Mouse (Mus musculus) neural tube, embryonic 14.5 days (tissue): ENCODE measurements around the gene Plekha6. TPM values are rescaled to one million over a fixed set of nuclear protein-coding genes. Genes with fewer than 3 reads are reported as not detected.

Experiments used
- ATAC-seq: fragments of 200-750 bp; cut with Nextera tagmentation; 2 replicates; pipeline ENCODE4 v1.8.0; 2017; ENCODE audit warnings: low read depth, mild to moderate bottlenecking, moderate TSS enrichment, moderate library complexity
- H3K27ac ChIP-seq: fragments of 300-500 bp; sonication (generic); 2 replicates; pipeline ENCODE4 v1.5.1; 2014; ENCODE audit warnings: low read depth, mild to moderate bottlenecking, control low read depth, low read length, moderate library complexity, mixed read lengths
- H3K27me3 ChIP-seq: fragments of 300-500 bp; sonication (generic); 2 replicates; pipeline ENCODE4 v1.6.1; 2014; ENCODE audit warnings: low read length; ENCODE audit not compliant: control insufficient read depth, insufficient read depth
- H3K36me3 ChIP-seq: fragments of 300-500 bp; sonication (generic); 2 replicates; pipeline ENCODE4 v1.6.1; 2014; ENCODE audit warnings: low read length, mixed read lengths; ENCODE audit not compliant: control insufficient read depth, insufficient read depth
- H3K4me1 ChIP-seq: fragments of 300-500 bp; sonication (generic); 2 replicates; pipeline ENCODE4 v1.6.1; 2014; ENCODE audit warnings: low read length; ENCODE audit not compliant: control insufficient read depth, insufficient read depth
- H3K4me2 ChIP-seq: fragments of 300-500 bp; sonication (generic); 2 replicates; pipeline ENCODE4 v1.6.1; 2014; ENCODE audit warnings: mild to moderate bottlenecking, low read depth, low read length, control low read depth
- H3K4me3 ChIP-seq: fragments of 300-500 bp; sonication (generic); 2 replicates; pipeline ENCODE4 v1.5.1; 2014; ENCODE audit warnings: low read depth, low read length, control low read depth, mixed read lengths
- H3K9ac ChIP-seq: fragments of 300-500 bp; sonication (generic); replicated peaks from 2 replicates; pipeline ENCODE4 v1.6.1; 2014; ENCODE audit warnings: low read depth, mild to moderate bottlenecking, control low read depth, low read length, mixed read lengths
- H3K9me3 ChIP-seq: fragments of 300-500 bp; sonication (generic); 2 replicates; pipeline ENCODE4 v1.6.1; 2016; ENCODE audit warnings: low read length; ENCODE audit not compliant: control insufficient read depth
- WGBS: fragments of 180-500 bp; shearing (Covaris S2); extraction: QIAGEN DNeasy Blood & Tissue Kit; methylation state at CpG from one replicate; pipeline ENCODE4 v1.1.7; 2014; 5-methylcytosine and 5-hydroxymethylcytosine counted together
- polyA plus RNA-seq: library from polyadenylated mRNA; unstranded; fragments of >200 nt; fragmentation: Nextera tagmentation; extraction: Ambion mirVana; gene quantifications from 2 replicates; pipeline ENCODE4 v1.2.1, GENCODE M21; 2014

The Plekha6 gene
- polyA plus RNA-seq: 25.5 and 27.9 TPM in 2 replicates

DNA sequence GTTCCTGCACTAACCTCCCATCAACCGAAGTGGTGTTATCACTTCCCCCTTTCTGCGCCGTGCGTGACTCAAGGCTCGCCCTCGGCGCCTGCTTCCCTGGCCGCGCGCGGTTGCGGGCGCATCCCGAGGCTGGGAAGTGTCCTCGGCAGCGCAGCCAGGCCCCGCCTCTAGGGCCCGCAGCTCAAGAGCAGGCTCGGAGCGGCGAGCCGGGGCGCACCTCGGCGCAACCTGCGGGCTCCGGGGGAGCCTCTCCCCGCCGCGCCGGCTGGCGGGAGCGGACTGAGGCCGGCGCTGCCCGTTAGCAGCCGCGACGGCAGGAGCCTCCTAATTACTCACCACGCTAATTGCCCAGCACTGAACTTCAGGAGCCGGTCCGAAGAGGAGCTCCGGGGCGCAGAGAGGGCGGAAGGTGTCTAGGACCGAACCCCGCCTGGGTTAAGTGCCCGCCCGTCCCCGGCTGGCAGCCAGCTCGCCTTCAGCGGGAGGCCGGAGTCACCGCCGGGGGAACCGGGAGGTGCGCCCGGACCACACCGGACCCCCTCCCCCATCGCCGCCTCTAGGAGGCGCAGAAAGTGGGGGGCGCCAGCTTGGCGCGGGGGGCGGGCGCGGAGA lies at the start of gene Plekha6:
Plekha6 (plus strand) TSS at position 391 of the 612 bp plus-strand sequence.
- ATAC-seq: peak; percentile 49; the same call in 1 of the 2 replicates
- Histone ChIP-seq H3K27me3 (peaks cover 24% of the 10 kb centered on the region), H3K27ac (no peak within 1 kb of the TSS), H3K4me2 (peak within 1 kb of the TSS; percentile 98), H3K4me3 (peak within 1 kb of the TSS; percentile 48), H3K9me3 (no peaks in the 10 kb centered on the region), H3K4me1 (peaks cover 11% of the 10 kb centered on the region; the same call in 1 of the 2 replicates), H3K9ac (peak within 1 kb of the TSS; percentile 50), H3K36me3 (no peaks in the 10 kb centered on the region)
- WGBS: 0% methylated on average over 57 of the region's 68 CpGs

DNA sequence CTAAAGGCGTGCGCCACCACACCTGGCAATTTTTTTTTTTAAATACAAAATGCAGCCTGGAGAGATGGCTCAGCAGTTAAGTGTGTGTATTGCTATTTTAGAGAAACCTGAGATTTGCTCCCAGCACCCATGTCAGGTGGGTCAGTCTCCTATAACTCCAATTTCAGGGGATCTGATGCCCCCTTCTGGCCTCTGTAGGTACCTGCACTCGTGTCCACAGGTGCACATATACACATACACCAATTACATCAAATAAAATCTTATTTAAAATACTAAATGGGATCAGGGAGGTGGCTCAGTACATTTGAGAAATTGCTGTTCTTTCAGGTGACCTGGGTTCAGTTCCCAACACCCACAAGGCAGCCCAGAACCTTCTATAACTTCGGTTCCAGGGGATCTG lies 47.9 kb upstream of the Plekha6 start:
- WGBS: 96% methylated on average over 4 of the region's 4 CpGs
- ATAC-seq: no peak
- Histone ChIP-seq H3K4me2 (no peak overlapping the region), H3K4me3 (no peak overlapping the region), H3K27ac (no peak overlapping the region), H3K9me3 (no peaks in the 10 kb centered on the region), H3K9ac (no peak overlapping the region), H3K4me1 (no peaks in the 10 kb centered on the region), H3K27me3 (no peaks in the 10 kb centered on the region), H3K36me3 (no peaks in the 10 kb centered on the region)

DNA sequence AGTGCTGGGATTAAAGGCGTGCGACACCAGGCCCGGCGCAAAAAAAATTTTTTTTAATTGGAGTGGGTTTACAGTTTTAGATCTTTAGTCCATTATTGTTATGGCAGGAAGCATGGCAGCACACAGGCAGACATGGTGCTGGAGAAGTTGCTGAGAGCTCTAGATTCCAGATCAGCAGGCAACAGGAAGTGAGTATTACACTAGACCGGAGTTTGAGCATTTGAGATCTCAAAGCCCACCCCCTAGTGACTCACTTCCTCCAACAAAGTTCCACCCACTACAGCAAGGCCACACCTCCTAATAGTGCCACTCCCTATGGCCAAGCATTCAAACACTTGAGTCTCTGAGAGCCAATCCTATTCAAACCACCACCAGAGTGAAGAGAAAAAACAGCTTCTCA lies 45.9 kb upstream of the Plekha6 start:
- Histone ChIP-seq H3K4me2 (no peak overlapping the region), H3K27ac (no peak overlapping the region), H3K4me1 (no peaks in the 10 kb centered on the region), H3K36me3 (no peaks in the 10 kb centered on the region), H3K27me3 (no peaks in the 10 kb centered on the region), H3K4me3 (no peak overlapping the region), H3K9me3 (no peaks in the 10 kb centered on the region), H3K9ac (no peak overlapping the region)
- WGBS: 91% methylated on average over 5 of the region's 5 CpGs
- no peak for ATAC-seq

DNA sequence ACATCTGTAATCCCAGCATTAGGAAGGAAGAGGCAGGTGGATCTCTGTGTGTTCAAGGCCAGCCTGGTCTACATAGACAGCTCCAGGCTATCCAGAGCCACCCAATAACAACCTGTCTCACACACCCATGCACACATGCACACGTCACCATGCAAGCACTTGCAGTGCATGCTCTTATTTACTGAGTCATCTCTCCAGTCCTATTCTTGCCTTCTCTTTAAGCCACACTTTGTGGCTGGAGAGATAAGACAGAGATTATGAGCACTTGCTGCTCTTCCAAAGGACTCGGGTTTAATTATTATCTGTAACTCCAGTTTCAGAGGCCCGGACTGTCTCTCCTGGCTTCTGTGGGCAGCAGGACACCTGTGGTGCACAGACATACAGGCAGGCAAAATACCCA lies 45.2 kb upstream of the Plekha6 start:
- no peak overlapping the region for H3K4me3 ChIP-seq
- H3K27me3 ChIP-seq: no peaks in the 10 kb centered on the region
- no peak for ATAC-seq
- H3K27ac ChIP-seq: no peak overlapping the region
- H3K9ac ChIP-seq: no peak overlapping the region
- H3K4me2 ChIP-seq: no peak overlapping the region
- no peaks in the 10 kb centered on the region for H3K9me3 ChIP-seq
- no peaks in the 10 kb centered on the region for H3K36me3 ChIP-seq
- WGBS: 89% methylated on average over 3 of the region's 3 CpGs
- H3K4me1 ChIP-seq: no peaks in the 10 kb centered on the region

DNA sequence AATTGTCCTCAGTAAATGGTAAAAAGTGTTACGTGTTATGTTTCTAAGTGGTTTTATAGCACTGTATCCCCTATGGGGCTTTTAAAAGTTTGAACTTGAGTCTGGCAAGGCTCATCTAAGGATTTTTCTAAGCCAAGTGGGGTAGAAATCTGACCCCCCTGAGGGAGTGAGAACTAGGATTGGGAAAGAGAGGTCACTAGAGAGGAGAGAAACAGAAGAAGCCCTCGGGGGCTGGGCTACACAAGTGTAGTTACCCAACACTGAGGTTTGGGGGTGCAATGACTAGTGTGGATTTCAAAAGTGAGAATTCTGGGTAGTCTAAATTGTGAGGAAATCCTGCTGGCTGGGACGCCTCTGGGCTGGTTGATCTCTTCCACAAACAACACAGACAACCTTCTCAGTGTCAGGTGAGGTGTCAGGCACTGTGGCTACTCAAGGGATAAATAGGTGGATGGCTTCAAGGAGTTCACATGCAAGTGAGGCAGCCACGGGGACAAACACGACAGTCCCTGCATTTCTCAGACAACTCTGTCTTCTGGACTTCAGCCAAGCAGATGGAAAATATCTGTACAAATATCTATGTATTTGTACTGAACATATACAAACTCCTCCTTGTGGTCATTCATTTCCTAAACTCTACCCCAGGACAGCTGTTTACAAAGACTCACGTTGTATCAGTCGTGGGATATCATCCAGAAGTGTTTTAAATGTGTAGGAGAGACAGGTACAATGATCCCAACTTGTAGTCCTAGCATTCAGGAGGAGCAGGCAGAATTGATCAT lies 43.9 kb upstream of the Plekha6 start:
- H3K36me3 ChIP-seq: no peaks in the 10 kb centered on the region
- no peak for ATAC-seq
- no peak overlapping the region for H3K9ac ChIP-seq
- no peaks in the 10 kb centered on the region for H3K9me3 ChIP-seq
- WGBS: 71% methylated on average over 7 of the region's 7 CpGs
- no peak overlapping the region for H3K4me2 ChIP-seq
- no peaks in the 10 kb centered on the region for H3K27me3 ChIP-seq
- H3K27ac ChIP-seq: no peak overlapping the region
- H3K4me1 ChIP-seq: no peaks in the 10 kb centered on the region
- H3K4me3 ChIP-seq: no peak overlapping the region

DNA sequence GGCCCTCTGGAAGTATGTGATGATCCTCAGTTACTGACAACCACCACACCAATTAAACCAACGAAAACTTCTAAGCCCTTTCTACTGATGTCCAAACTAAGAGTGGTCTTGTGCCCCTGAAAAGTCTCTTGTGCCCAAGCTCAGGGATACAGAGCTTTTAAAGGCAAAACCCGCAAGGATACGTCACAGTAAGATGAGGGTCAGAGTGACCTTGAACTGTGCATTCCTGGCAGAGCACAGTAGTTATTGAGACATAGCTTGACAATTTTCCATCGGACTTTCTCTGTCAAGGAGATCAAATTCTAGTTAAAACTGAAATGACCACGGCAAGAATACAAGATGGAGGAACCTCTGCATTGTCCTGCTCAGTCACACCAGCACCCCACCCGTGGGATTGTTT lies 42.8 kb upstream of the Plekha6 start:
- Histone ChIP-seq H3K27me3 (no peaks in the 10 kb centered on the region), H3K9me3 (no peaks in the 10 kb centered on the region), H3K4me3 (no peak overlapping the region), H3K27ac (no peak overlapping the region), H3K4me2 (no peak overlapping the region), H3K4me1 (no peaks in the 10 kb centered on the region), H3K9ac (no peak overlapping the region), H3K36me3 (no peaks in the 10 kb centered on the region)
- WGBS: 71% methylated on average over 6 of the region's 6 CpGs
- ATAC-seq: no peak

DNA sequence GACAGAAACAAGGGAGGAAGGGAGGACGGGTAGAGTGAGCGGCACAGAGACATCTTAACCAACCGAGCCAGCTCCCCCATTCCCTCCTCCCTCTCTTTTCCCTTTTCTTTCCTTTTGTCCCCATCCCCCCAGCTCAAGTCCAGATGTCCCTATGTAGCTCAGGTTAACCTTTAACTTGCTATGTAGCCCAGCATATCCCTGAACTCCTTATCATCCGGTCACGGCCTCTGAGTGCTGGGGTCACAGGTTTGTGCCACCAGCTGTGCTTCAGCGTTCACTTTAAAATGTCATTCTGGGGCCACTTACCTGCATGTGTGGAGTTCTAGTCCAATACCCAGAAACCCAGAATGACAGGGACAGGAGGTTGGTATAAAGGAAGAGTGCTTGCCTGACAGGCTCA lies 39.9 kb upstream of the Plekha6 start:
- H3K27ac ChIP-seq: no peak overlapping the region
- no peaks in the 10 kb centered on the region for H3K36me3 ChIP-seq
- H3K4me3 ChIP-seq: no peak overlapping the region
- H3K27me3 ChIP-seq: no peaks in the 10 kb centered on the region
- WGBS: 77% methylated on average over 6 of the region's 6 CpGs
- H3K4me2 ChIP-seq: no peak overlapping the region
- no peaks in the 10 kb centered on the region for H3K4me1 ChIP-seq
- H3K9ac ChIP-seq: no peak overlapping the region
- H3K9me3 ChIP-seq: no peaks in the 10 kb centered on the region
- no peak for ATAC-seq

DNA sequence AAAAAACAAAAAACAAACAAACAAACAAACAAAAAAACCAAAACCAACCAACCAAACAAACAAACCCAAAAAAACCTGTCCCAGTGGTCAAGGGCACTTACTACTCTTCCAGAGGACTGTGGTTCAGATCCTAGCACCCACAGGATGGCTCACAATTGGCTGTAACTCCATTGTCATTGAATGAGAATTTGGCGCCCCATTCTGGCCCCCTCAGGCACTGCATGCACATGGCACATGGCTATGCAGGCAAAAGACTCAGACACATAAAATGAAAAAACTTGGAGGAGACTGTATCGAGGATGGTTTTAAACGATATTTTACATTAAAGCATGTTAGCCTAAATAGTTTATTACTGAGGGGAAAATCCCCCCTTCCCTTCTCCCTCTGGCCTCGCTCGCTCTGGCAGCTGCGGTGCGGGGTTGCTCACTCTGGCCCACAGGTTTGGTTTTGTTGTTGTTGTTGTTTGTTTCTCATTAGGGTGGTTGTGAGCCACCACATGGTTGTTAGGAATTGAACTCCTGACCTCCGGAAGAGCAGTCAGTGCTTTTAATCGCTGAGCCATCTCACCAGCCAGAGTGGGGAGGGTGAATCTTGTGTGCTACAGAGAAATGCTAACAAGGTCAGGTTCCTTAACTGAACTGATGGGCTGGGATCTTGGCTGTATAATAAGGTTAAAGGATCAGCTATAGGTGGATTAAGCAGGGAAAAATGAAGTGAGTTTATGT lies 38.2 kb upstream of the Plekha6 start:
- Histone ChIP-seq H3K4me3 (no peak overlapping the region), H3K9ac (no peak overlapping the region), H3K27ac (no peak overlapping the region), H3K4me1 (no peaks in the 10 kb centered on the region), H3K4me2 (no peak overlapping the region), H3K9me3 (no peaks in the 10 kb centered on the region), H3K36me3 (no peaks in the 10 kb centered on the region), H3K27me3 (no peaks in the 10 kb centered on the region)
- no peak for ATAC-seq
- WGBS: 92% methylated on average over 9 of the region's 9 CpGs

DNA sequence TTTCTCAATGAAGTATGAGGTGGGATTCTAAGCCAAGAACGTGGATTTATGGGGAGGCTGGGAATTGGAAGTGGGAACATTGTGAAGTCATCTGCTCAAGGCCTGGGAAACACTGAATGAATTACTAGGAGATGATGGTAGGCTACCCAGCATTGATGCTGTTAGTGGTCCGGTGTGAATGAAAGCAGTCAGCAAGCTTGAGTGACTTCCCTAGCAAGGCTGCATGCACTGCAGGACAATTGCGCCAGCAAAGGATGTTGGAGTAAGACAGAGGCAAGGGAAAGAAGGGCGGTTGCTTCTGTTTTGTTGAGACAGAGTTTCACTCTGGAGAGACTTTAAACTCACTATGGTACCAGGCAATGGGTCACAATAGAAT lies 37.7 kb upstream of the Plekha6 start:
- no peaks in the 10 kb centered on the region for H3K36me3 ChIP-seq
- H3K4me2 ChIP-seq: no peak overlapping the region
- H3K4me3 ChIP-seq: no peak overlapping the region
- H3K27me3 ChIP-seq: no peaks in the 10 kb centered on the region; the same call in 1 of the 2 replicates
- no peak for ATAC-seq
- no peak overlapping the region for H3K27ac ChIP-seq
- no peak overlapping the region for H3K9ac ChIP-seq
- H3K4me1 ChIP-seq: no peaks in the 10 kb centered on the region
- no peaks in the 10 kb centered on the region for H3K9me3 ChIP-seq
- 57% methylated on average over 4 of the region's 4 CpGs for WGBS
